Mouse (Mus musculus): ENCODE results near the gene Slc8a3. TPM values are rescaled to one million over a fixed set of nuclear protein-coding genes. Genes with fewer than 3 reads are reported as not detected.

Gene Slc8a3
- polyA plus RNA-seq, 1 experiment from 2014 or later = 0.42 TPM

GRCm38 (mm10) chr12:81173011-81173410 lies 160.0 kb downstream of the Slc8a3 start:
- Histone ChIP-seq H3K27me3 (replicated peaks; ENCODE audit: control insufficient read depth, insufficient read depth, low read length) (no peaks in the 10 kb centered on the region), H3K9me3 (ENCODE audit: control insufficient read depth, low read length) (no peaks in the 10 kb centered on the region), H3K4me3 (ENCODE audit: low read length) (no peak overlapping the region), H3K9ac (ENCODE audit: low read depth, low read length) (no peak overlapping the region), H3K4me2 (ENCODE audit: low read depth, low read length) (no peak overlapping the region), H3K4me1 (ENCODE audit: control insufficient read depth, insufficient read depth, low read length) (no peaks in the 10 kb centered on the region), H3K27ac (ENCODE audit: low read length) (no peak overlapping the region), H3K36me3 (ENCODE audit: control insufficient read depth, insufficient read depth, low read length) (no peaks in the 10 kb centered on the region)
- ATAC-seq = no peak
- WGBS = 87% methylated on average over 3 of the region's 3 CpGs

- no peaks in the 10 kb centered on the region for H3K27me3 ChIP-seq (replicated peaks; ENCODE audit: control insufficient read depth, insufficient read depth, low read length)
- H3K36me3 ChIP-seq (ENCODE audit: control insufficient read depth, insufficient read depth, low read length) = no peaks in the 10 kb centered on the region
- H3K4me1 ChIP-seq (ENCODE audit: control insufficient read depth, insufficient read depth, low read length) = no peaks in the 10 kb centered on the region
- ATAC-seq = no peak
- no peak overlapping the region for H3K9ac ChIP-seq (ENCODE audit: low read depth, low read length)
- no peak overlapping the region for H3K27ac ChIP-seq (ENCODE audit: low read length)
- H3K9me3 ChIP-seq (ENCODE audit: control insufficient read depth, low read length) = no peaks in the 10 kb centered on the region
- H3K4me2 ChIP-seq (ENCODE audit: low read depth, low read length) = no peak overlapping the region
- H3K4me3 ChIP-seq (ENCODE audit: low read length) = no peak overlapping the region
- WGBS = 92% methylated on average over 2 of the region's 2 CpGs
These were observed 162.9 kb downstream of the Slc8a3 start for GRCm38 (mm10) chr12:81170076-81170475.

GRCm38 (mm10) chr12:81168494-81168893 lies 164.5 kb downstream of the Slc8a3 start:
- WGBS = 54% methylated on average over 2 of the region's 2 CpGs
- no peak for ATAC-seq
- no peak overlapping the region for H3K27ac ChIP-seq (ENCODE audit: low read length)
- H3K36me3 ChIP-seq (ENCODE audit: control insufficient read depth, insufficient read depth, low read length) = no peaks in the 10 kb centered on the region
- H3K4me2 ChIP-seq (ENCODE audit: low read depth, low read length) = no peak overlapping the region
- H3K27me3 ChIP-seq (replicated peaks; ENCODE audit: control insufficient read depth, insufficient read depth, low read length) = no peaks in the 10 kb centered on the region
- no peak overlapping the region for H3K9ac ChIP-seq (ENCODE audit: low read depth, low read length)
- no peaks in the 10 kb centered on the region for H3K4me1 ChIP-seq (ENCODE audit: control insufficient read depth, insufficient read depth, low read length)
- no peak overlapping the region for H3K4me3 ChIP-seq (ENCODE audit: low read length)
- no peaks in the 10 kb centered on the region for H3K9me3 ChIP-seq (ENCODE audit: control insufficient read depth, low read length)

DNA sequence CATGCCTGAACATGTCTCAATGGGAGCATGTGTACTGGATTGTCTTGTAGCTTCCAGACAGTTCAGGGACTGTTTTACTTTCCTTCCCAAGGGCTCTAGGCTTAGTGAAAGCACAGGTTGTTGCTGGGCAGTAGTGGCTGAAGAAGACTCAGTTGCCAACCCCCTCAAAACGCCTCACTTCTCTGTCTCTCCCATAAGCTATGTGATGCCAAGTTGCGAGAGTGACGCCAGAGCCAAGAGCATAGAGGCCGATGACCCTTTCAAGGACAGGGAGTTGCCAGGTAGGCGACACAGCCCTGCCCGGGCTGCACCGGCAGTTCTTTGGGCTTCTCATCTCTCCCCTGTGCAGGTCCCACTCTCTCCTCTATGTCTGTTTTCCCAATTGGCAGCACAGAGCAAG lies 164.9 kb downstream of the Slc8a3 start:
- no peak overlapping the region for H3K9ac ChIP-seq (ENCODE audit: low read depth, low read length)
- WGBS = 90% methylated on average over 7 of the region's 7 CpGs
- H3K27ac ChIP-seq (ENCODE audit: low read length) = no peak overlapping the region
- H3K27me3 ChIP-seq (replicated peaks; ENCODE audit: control insufficient read depth, insufficient read depth, low read length) = no peaks in the 10 kb centered on the region
- no peak for ATAC-seq
- no peaks in the 10 kb centered on the region for H3K4me1 ChIP-seq (ENCODE audit: control insufficient read depth, insufficient read depth, low read length)
- H3K36me3 ChIP-seq (ENCODE audit: control insufficient read depth, insufficient read depth, low read length) = no peaks in the 10 kb centered on the region
- no peak overlapping the region for H3K4me3 ChIP-seq (ENCODE audit: low read length)
- H3K9me3 ChIP-seq (ENCODE audit: control insufficient read depth, low read length) = no peaks in the 10 kb centered on the region
- H3K4me2 ChIP-seq (ENCODE audit: low read depth, low read length) = no peak overlapping the region

GRCm38 (mm10) chr12:81167142-81167541 lies 165.8 kb downstream of the Slc8a3 start:
- no peak overlapping the region for H3K27ac ChIP-seq (ENCODE audit: low read length)
- WGBS = 74% methylated on average over 9 of the region's 9 CpGs
- no peak for ATAC-seq
- H3K4me1 ChIP-seq (ENCODE audit: control insufficient read depth, insufficient read depth, low read length) = no peaks in the 10 kb centered on the region
- H3K4me3 ChIP-seq (ENCODE audit: low read length) = no peak overlapping the region
- no peak overlapping the region for H3K4me2 ChIP-seq (ENCODE audit: low read depth, low read length)
- H3K36me3 ChIP-seq (ENCODE audit: control insufficient read depth, insufficient read depth, low read length) = no peaks in the 10 kb centered on the region
- no peak overlapping the region for H3K9ac ChIP-seq (ENCODE audit: low read depth, low read length)
- H3K27me3 ChIP-seq (replicated peaks; ENCODE audit: control insufficient read depth, insufficient read depth, low read length) = no peaks in the 10 kb centered on the region
- H3K9me3 ChIP-seq (ENCODE audit: control insufficient read depth, low read length) = no peaks in the 10 kb centered on the region

- Histone ChIP-seq H3K9me3 (ENCODE audit: control insufficient read depth, low read length) (no peaks in the 10 kb centered on the region), H3K27me3 (replicated peaks; ENCODE audit: control insufficient read depth, insufficient read depth, low read length) (no peaks in the 10 kb centered on the region), H3K27ac (ENCODE audit: low read length) (no peak overlapping the region), H3K9ac (ENCODE audit: low read depth, low read length) (no peak overlapping the region), H3K4me3 (ENCODE audit: low read length) (no peak overlapping the region), H3K4me1 (ENCODE audit: control insufficient read depth, insufficient read depth, low read length) (no peaks in the 10 kb centered on the region), H3K36me3 (ENCODE audit: control insufficient read depth, insufficient read depth, low read length) (no peaks in the 10 kb centered on the region), H3K4me2 (ENCODE audit: low read depth, low read length) (no peak overlapping the region)
- no peak for ATAC-seq
- 67% methylated on average over 8 of the region's 8 CpGs for WGBS
These were observed 166.4 kb downstream of the Slc8a3 start for GRCm38 (mm10) chr12:81166615-81167014.

DNA sequence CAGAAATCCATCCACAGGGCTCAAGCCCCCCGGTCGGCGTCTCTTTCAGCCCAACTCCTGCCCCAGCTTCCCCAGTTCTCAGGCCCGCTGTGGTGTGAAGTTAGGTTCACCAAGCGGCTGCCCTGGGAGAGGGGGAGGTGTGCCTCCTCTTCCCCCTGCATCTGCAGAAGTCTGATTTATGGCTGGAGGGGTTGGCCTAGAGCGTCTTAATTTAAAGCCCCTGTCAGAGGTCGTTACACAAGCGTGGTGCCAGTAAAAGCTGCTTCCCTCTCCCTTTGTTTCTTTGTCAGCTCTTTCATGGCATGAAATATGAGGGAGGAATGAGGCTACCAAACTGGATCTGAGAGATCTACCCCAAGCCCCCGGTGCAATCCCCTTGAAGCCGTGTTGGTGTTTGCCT lies 166.9 kb downstream of the Slc8a3 start:
- Histone ChIP-seq H3K27me3 (replicated peaks; ENCODE audit: control insufficient read depth, insufficient read depth, low read length) (no peaks in the 10 kb centered on the region), H3K9me3 (ENCODE audit: control insufficient read depth, low read length) (no peaks in the 10 kb centered on the region), H3K4me1 (ENCODE audit: control insufficient read depth, insufficient read depth, low read length) (no peaks in the 10 kb centered on the region), H3K36me3 (ENCODE audit: control insufficient read depth, insufficient read depth, low read length) (no peaks in the 10 kb centered on the region), H3K4me3 (ENCODE audit: low read length) (no peak overlapping the region), H3K9ac (ENCODE audit: low read depth, low read length) (no peak overlapping the region), H3K4me2 (ENCODE audit: low read depth, low read length) (no peak overlapping the region), H3K27ac (ENCODE audit: low read length) (no peak overlapping the region)
- WGBS = 17% methylated on average over 10 of the region's 10 CpGs
- ATAC-seq = no peak

DNA sequence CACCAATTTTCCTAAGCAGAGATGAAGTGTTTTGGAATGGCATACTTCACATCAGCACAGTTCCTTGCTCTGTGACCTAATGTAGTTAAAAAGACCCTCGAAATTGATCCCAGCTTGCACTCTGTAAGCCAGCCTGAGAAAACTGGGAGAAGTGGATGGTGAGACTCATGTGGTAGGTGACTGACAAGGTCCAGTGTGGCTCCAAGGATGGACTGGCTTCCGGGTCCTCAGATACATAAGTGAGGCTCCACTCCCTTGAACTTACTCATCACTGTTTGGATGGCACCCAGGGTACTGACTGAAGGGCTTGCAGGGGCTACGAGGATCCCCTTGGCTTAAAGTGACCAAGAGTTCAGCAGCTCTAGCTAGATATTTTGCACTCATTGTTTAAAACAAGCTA lies 169.4 kb downstream of the Slc8a3 start:
- Histone ChIP-seq H3K4me3 (ENCODE audit: low read length) (no peak overlapping the region), H3K9ac (ENCODE audit: low read depth, low read length) (no peak overlapping the region), H3K4me2 (ENCODE audit: low read depth, low read length) (no peak overlapping the region), H3K27me3 (replicated peaks; ENCODE audit: control insufficient read depth, insufficient read depth, low read length) (no peaks in the 10 kb centered on the region), H3K9me3 (ENCODE audit: control insufficient read depth, low read length) (no peaks in the 10 kb centered on the region), H3K36me3 (ENCODE audit: control insufficient read depth, insufficient read depth, low read length) (no peaks in the 10 kb centered on the region), H3K4me1 (ENCODE audit: control insufficient read depth, insufficient read depth, low read length) (no peaks in the 10 kb centered on the region), H3K27ac (ENCODE audit: low read length) (no peak overlapping the region)
- ATAC-seq = no peak
- WGBS = 87% methylated on average over 3 of the region's 3 CpGs

DNA sequence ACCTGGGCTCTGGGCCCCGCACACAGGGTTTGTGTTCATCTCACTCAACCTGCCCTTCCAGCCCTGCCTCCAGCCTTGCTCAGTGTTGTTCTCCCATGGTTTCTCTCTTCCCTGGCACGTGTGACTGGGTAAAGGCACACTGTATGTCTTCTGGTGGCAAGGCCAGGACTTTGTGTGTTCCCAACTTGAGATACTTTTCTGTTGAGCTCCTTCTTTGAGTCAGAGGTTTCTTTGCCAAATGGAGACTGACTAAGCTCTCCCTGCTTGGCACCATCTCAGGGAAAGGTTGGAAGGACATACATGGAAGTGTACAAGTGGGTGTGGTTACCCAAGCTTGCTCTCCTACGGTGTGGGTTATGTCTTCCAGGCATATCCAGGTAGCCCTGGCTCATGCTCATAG lies 169.8 kb downstream of the Slc8a3 start:
- H3K27me3 ChIP-seq (replicated peaks; ENCODE audit: control insufficient read depth, insufficient read depth, low read length) = no peaks in the 10 kb centered on the region
- no peaks in the 10 kb centered on the region for H3K9me3 ChIP-seq (ENCODE audit: control insufficient read depth, low read length)
- no peak overlapping the region for H3K4me2 ChIP-seq (ENCODE audit: low read depth, low read length)
- no peak overlapping the region for H3K27ac ChIP-seq (ENCODE audit: low read length)
- H3K4me3 ChIP-seq (ENCODE audit: low read length) = no peak overlapping the region
- WGBS = 73% methylated on average over 3 of the region's 3 CpGs
- ATAC-seq = no peak
- no peaks in the 10 kb centered on the region for H3K4me1 ChIP-seq (ENCODE audit: control insufficient read depth, insufficient read depth, low read length)
- H3K36me3 ChIP-seq (ENCODE audit: control insufficient read depth, insufficient read depth, low read length) = no peaks in the 10 kb centered on the region
- no peak overlapping the region for H3K9ac ChIP-seq (ENCODE audit: low read depth, low read length)

DNA sequence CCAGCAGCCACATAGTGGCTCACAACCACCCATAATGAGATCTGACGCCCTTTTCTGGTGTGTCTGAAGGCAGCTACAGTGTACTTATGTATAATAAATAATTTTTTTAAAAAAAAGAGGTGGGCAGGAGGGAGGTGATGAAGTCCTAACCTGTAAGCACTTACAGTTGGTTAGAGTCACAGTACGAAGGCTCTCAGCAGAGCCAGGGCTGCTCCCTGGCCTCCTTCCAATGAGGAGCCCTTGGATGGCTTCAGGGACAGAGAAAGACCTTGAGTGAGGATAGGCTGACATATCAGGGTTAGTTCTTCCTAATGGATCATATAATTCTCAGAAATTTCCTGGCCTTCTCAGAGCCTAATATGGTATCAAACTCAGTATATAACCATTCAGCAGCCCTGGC lies 171.7 kb downstream of the Slc8a3 start:
- Histone ChIP-seq H3K27me3 (replicated peaks; ENCODE audit: control insufficient read depth, insufficient read depth, low read length) (no peaks in the 10 kb centered on the region), H3K27ac (ENCODE audit: low read length) (no peak overlapping the region), H3K4me2 (ENCODE audit: low read depth, low read length) (no peak overlapping the region), H3K4me3 (ENCODE audit: low read length) (no peak overlapping the region), H3K4me1 (ENCODE audit: control insufficient read depth, insufficient read depth, low read length) (no peaks in the 10 kb centered on the region), H3K36me3 (ENCODE audit: control insufficient read depth, insufficient read depth, low read length) (no peaks in the 10 kb centered on the region), H3K9me3 (ENCODE audit: control insufficient read depth, low read length) (no peaks in the 10 kb centered on the region), H3K9ac (ENCODE audit: low read depth, low read length) (no peak overlapping the region)
- no peak for ATAC-seq
- 71% methylated on average over 2 of the region's 2 CpGs for WGBS
